Mouse (Mus musculus) B cell, adult 67 days (primary cell): ENCODE measurements around the gene Sdf4. TPM values are rescaled to one million over a fixed set of nuclear protein-coding genes. Genes with fewer than 3 reads are reported as not detected.

Experiments used
- total RNA-seq, 2 experiments: library from RNA; stranded (reverse); gene quantifications; 4 replicates each; pipeline ENCODE4 v1.2.4; 2023

Gene Sdf4
- 100 to 1,000 TPM; 124 to 134 TPM for total RNA-seq

GRCm38 (mm10) chr4:155992241-155992905, at the start of gene Sdf4, which contains the start of gene B3galt6:
Sdf4 (plus strand) TSS chr4:155992872.
B3galt6 (minus strand) TSS chr4:155992649.

GRCm38 (mm10) chr4:155943534-155944249, 49.0 kb upstream of the Sdf4 start, which contains the start of gene Ube2j2:
Ube2j2 (plus strand) TSS chr4:155943831.

GRCm38 (mm10) chr4:155962167-155962971, 30.3 kb upstream of the Sdf4 start, which contains the start of gene C1qtnf12:
C1qtnf12 (plus strand) TSS chr4:155962318.

GRCm38 (mm10) chr4:156013637-156014036, 21.0 kb downstream of the Sdf4 start, which contains the start of gene Tnfrsf4:
Tnfrsf4 (plus strand) TSS chr4:156013843.

GRCm38 (mm10) chr4:156026013-156026412, 33.3 kb downstream of the Sdf4 start, which contains the start of gene Tnfrsf18:
Tnfrsf18 (plus strand) TSS chr4:156026164.

GRCm38 (mm10) chr4:156059261-156059660, 66.6 kb downstream of the Sdf4 start, which contains the start of gene Ttll10:
Ttll10 (minus strand) TSS chr4:156059414.

Other genes with a start within 250 kb of the Sdf4 start
- 10 to 100 TPM; 49.7 to 54.5 TPM for gene Atad3a, start 231.8 kb upstream of the Sdf4 start, total RNA-seq
- not detected for gene Vwa1, start 218.2 kb upstream of the Sdf4 start, total RNA-seq
- not detected for gene Tmem88b, start 207.0 kb upstream of the Sdf4 start, total RNA-seq
- gene Ankrd65, start 202.4 kb upstream of the Sdf4 start, total RNA-seq, result not detected
- 10 to 100 TPM; 36.1 to 46.0 TPM for gene Mrpl20, start 190.0 kb upstream of the Sdf4 start, total RNA-seq
- gene Ccnl2, start 180.4 kb upstream of the Sdf4 start, total RNA-seq, result 100 to 1,000 TPM; 234 to 257 TPM
- gene Aurkaip1, start 161.6 kb upstream of the Sdf4 start, total RNA-seq, result 10 to 100 TPM; 69.6 to 73.2 TPM
- 10 to 100 TPM; 11.4 to 16.3 TPM for gene Mxra8, start 153.2 kb upstream of the Sdf4 start, total RNA-seq
- 10 to 100 TPM; 63.8 to 68.9 TPM for gene Dvl1, start 145.5 kb upstream of the Sdf4 start, total RNA-seq
- gene Tas1r3, start 129.5 kb upstream of the Sdf4 start, total RNA-seq, result 1 to 10 TPM; 1.3 to 2.1 TPM
- gene Cptp, start 123.4 kb upstream of the Sdf4 start, total RNA-seq, result 10 to 100 TPM; 13.3 to 18.2 TPM
- 10 to 100 TPM; 56.0 to 56.7 TPM for gene Ints11, start 123.3 kb upstream of the Sdf4 start, total RNA-seq
- gene Pusl1, start 101.1 kb upstream of the Sdf4 start, total RNA-seq, result 10 to 100 TPM; 24.5 to 24.6 TPM
- gene Acap3, start 101.0 kb upstream of the Sdf4 start, total RNA-seq, result 10 to 100 TPM; 68.7 to 74.2 TPM
- gene Ube2j2, start 49.0 kb upstream of the Sdf4 start, total RNA-seq, result 100 to 1,000 TPM in 1 of 2 experiments, 10 to 100 TPM in 1; 98.5 to 126 TPM
- gene C1qtnf12, start 30.6 kb upstream of the Sdf4 start, total RNA-seq, result 1 to 10 TPM; 3.7 to 3.9 TPM
- 1 to 10 TPM; 2.9 to 3.8 TPM for gene B3galt6, start 223 bp upstream of the Sdf4 start, total RNA-seq
- 10 to 100 TPM in 1 of 2 experiments, 1 to 10 TPM in 1; 3.7 to 11.2 TPM for gene Tnfrsf4, start 21.0 kb downstream of the Sdf4 start, total RNA-seq
- gene Tnfrsf18, start 33.3 kb downstream of the Sdf4 start, total RNA-seq, result 10 to 100 TPM; 15.0 to 17.0 TPM
- gene Ttll10, start 66.5 kb downstream of the Sdf4 start, total RNA-seq, result not detected
- 10 to 100 TPM; 67.6 to 67.9 TPM for gene 9430015G10Rik, start 117.1 kb downstream of the Sdf4 start, total RNA-seq
- 1 to 10 TPM; 1.7 to 1.8 TPM for gene Rnf223, start 137.6 kb downstream of the Sdf4 start, total RNA-seq
- 1 to 10 TPM; 1.8 to 4.1 TPM for gene Agrn, start 204.6 kb downstream of the Sdf4 start, total RNA-seq
- 1 to 10 TPM; 6.6 to 7.7 TPM for gene Isg15, start 207.9 kb downstream of the Sdf4 start, total RNA-seq
- gene AW011738, start 210.4 kb downstream of the Sdf4 start, total RNA-seq, result 1 to 10 TPM; 9.3 TPM
- gene Perm1, start 223.0 kb downstream of the Sdf4 start, total RNA-seq, result under 1 TPM; 0.24 to 0.44 TPM
- 10 to 100 TPM; 40.3 to 46.7 TPM for gene Plekhn1, start 242.0 kb downstream of the Sdf4 start, total RNA-seq
- gene Noc2l, start 243.1 kb downstream of the Sdf4 start, total RNA-seq, result 10 to 100 TPM; 91.8 to 99.4 TPM